Mouse (Mus musculus): ENCODE measurements around the gene Mterf1a. TPM values are rescaled to one million over a fixed set of nuclear protein-coding genes. Genes with fewer than 3 reads are reported as not detected.
A peak's percentile ranks its signal among the peaks of the same experiment; 100 is the strongest.
"Not testable (repeated sequence)": the region's sequence is repeated elsewhere in the genome, so short reads cannot be mapped to it uniquely, and the experiment has no call there.

The Mterf1a gene
- 1 to 10 TPM; 2.4 to 3.7 TPM for total RNA-seq (2021)
- polyA plus RNA-seq (2012; rRNA removed): 0.70 and 1.5 TPM in 2 replicates
- long read RNA-seq, transcript Mterf1a-201 (2 exons, 1,376 nt): major isoform, 7 of 10 reads
- long read RNA-seq, partial matches to known transcripts: 3 of 10 reads
- long read RNA-seq, other reads (novel, unspliced or antisense): 0 of 10 reads

DNA sequence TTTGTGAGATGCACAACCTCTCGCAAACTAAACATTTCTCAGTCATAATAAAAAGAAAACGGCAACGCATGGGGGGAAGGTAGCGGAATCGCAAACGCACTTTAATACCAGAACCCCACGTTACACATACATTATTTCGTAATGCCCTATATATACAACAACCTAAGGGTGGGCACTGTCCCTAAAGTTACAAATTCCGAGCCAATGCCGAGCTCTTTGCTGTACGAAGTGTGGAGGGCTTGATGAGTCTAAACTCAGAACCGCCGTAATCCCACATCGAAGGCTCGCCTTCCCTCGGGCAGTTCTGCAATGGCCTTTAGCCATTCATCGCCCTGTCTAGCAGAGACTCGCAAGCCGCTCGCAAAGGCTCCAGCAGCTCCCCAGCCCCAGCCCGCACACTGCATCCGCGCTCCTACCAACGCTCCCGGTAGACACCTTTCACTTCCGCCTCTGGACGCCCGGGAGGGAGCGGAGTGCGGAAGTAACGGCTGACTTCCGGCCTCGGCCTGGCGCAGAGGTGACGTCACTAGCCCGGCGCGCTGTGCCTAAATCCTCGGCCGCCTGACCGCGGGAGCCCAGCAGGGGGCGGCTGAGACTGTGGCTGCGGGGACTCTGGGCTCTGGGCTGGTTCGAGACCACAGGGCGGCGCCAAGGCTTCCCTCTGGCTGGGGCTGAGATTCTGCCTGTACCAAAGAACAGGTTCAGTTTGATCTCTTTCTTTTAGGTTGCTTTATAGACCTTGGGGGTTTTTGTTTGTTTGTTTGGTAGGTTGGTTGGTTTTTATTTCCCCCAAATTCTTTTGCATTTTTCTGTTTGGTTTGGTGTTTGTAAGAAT lies at the start of gene Mterf1a:
Gene Mterf1a (minus strand): TSS at position 475 of the 835 bp plus-strand sequence.
- not testable (repeated sequence) for H3K4me1 ChIP-seq (ENCODE audit: control insufficient read depth, insufficient read depth, low read length); H3K27ac ChIP-seq; H3K27me3 ChIP-seq (ENCODE audit: control insufficient read depth, insufficient read depth, low read length); H3K9ac ChIP-seq (ENCODE audit: low read depth, low read length); H3K36me3 ChIP-seq (ENCODE audit: control insufficient read depth, insufficient read depth, low read length); H3K79me2 ChIP-seq (replicated peaks; ENCODE audit: control insufficient read depth, insufficient read depth, low read length)
- H3K4me3 ChIP-seq: peak within 1 kb of the TSS; percentile 41
- peak; percentile 42 to 48 for DNase-seq
- peak; percentile 39 for TF ChIP-seq CTCF (IDR thresholded peaks at IDR 0.05)
- intact Hi-C loops (cut with DNase I): loop anchor here (5.0 kb wide), 1 partner anchor 209 kb away; the partner anchor contains the start of gene Cyp51
- 2% methylated on average over 11 of the region's 47 CpGs for WGBS

DNA sequence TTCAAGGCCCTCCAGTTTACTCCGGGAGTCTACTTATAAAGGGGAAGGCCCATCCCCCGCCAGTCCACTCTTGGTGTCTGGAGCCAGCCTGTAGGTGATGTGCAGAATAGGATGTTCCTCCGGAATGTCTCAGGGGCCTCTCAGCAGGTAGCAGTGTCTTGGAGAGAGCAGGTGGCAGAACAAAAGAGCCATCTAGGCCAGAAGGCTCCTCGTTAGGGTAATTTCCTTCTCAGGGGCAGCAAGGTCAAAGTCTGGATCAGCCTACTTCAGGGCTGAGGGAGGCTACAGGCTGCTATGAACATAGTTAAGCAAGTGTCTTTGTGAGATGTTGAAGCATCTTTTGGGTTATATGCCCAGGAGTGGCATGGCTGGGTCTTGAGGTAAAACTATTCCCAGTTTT lies 49.4 kb upstream of the Mterf1a start:
- H3K4me1 ChIP-seq (ENCODE audit: control insufficient read depth, insufficient read depth, low read length): not testable (repeated sequence)

DNA sequence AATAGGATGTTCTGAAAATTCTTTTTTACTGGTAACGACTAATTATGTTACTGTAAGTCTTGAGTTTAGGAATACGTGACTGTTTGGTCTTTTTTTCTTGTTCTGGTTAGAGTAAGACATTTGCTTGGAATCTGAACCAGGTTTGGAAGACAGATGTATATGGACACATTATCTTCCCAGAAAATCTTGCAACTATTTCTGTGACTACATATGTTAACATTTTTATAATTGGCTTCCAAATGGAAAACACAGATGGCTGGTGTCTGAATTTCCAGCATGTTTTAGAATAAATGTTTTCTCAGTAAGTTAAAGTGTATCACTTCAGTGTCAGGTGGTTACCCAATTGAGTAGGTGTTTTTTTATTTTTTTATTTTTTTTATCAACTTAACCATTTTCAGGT lies 47.5 kb upstream of the Mterf1a start:
- 92% methylated on average over 2 of the region's 2 CpGs for WGBS

More for the DNA sequence above, 49.4 kb upstream of the Mterf1a start:
- 83% methylated on average over 4 of the region's 4 CpGs for WGBS
- H3K36me3 ChIP-seq (ENCODE audit: control insufficient read depth, insufficient read depth, low read length); H3K79me2 ChIP-seq (replicated peaks; ENCODE audit: control insufficient read depth, insufficient read depth, low read length); H3K27ac ChIP-seq; H3K27me3 ChIP-seq (ENCODE audit: control insufficient read depth, insufficient read depth, low read length); H3K9ac ChIP-seq (ENCODE audit: low read depth, low read length); DNase-seq; intact Hi-C loops (cut with DNase I); H3K4me3 ChIP-seq: not testable (repeated sequence)

DNA sequence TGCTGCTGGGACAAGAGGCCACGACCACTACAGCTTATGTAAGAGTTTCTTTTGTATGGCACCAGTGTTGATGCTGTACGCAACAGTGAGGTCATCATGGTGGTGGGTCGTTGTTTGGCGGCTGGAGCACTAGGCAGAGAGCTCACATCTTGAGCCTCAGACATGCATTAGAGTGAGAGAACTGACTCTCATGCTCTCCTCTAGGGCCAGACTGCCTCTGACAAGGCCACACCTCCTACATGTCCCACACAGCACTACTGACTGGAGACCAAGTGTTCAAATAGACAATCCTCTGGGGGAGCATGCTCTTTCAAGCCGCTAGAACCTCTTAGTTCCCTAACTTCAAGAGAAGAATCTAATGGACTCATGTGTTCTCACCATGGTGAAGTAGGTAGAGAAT lies 45.6 kb upstream of the Mterf1a start:
- Histone ChIP-seq H3K4me1 (ENCODE audit: control insufficient read depth, insufficient read depth, low read length) (peaks cover 3% of the 10 kb centered on the region), H3K4me3 (no peak overlapping the region), H3K27ac (no peak overlapping the region), H3K9ac (ENCODE audit: low read depth, low read length) (no peak overlapping the region), H3K36me3 (ENCODE audit: control insufficient read depth, insufficient read depth, low read length) (0 out of 2 replicates have a peak, but pooled peaks cover 1% of the 10 kb centered on the region), H3K27me3 (ENCODE audit: control insufficient read depth, insufficient read depth, low read length) (no peaks in the 10 kb centered on the region), H3K79me2 (replicated peaks; ENCODE audit: control insufficient read depth, insufficient read depth, low read length) (peaks cover 12% of the 10 kb centered on the region)
- intact Hi-C loops (cut with DNase I): no loop called here
- no peak for DNase-seq
- no peak for TF ChIP-seq EP300 (IDR thresholded peaks at IDR 0.05; ENCODE audit: insufficient read depth, low read depth, low read length)
- TF ChIP-seq POLR2A (IDR thresholded peaks at IDR 0.05; ENCODE audit: insufficient read depth, low read depth, low read length): no peak
- no peak for TF ChIP-seq CTCF (IDR thresholded peaks at IDR 0.05)
- WGBS: 94% methylated on average over 5 of the region's 5 CpGs

More for the DNA sequence above, 47.5 kb upstream of the Mterf1a start:
- Histone ChIP-seq H3K27ac (no peak overlapping the region), H3K4me3 (no peak overlapping the region), H3K9ac (ENCODE audit: low read depth, low read length) (no peak overlapping the region), H3K79me2 (replicated peaks; ENCODE audit: control insufficient read depth, insufficient read depth, low read length) (peaks cover 12% of the 10 kb centered on the region), H3K36me3 (ENCODE audit: control insufficient read depth, insufficient read depth, low read length) (no peaks in the 10 kb centered on the region), H3K27me3 (ENCODE audit: control insufficient read depth, insufficient read depth, low read length) (no peaks in the 10 kb centered on the region), H3K4me1 (ENCODE audit: control insufficient read depth, insufficient read depth, low read length) (peaks cover 1% of the 10 kb centered on the region; the same call in 1 of the 2 replicates)
- intact Hi-C loops (cut with DNase I): no loop called here
- no peak for DNase-seq
- TF ChIP-seq POLR2A (IDR thresholded peaks at IDR 0.05; ENCODE audit: insufficient read depth, low read depth, low read length) (no peak), CTCF (IDR thresholded peaks at IDR 0.05) (no peak), EP300 (IDR thresholded peaks at IDR 0.05; ENCODE audit: insufficient read depth, low read depth, low read length) (no peak)

DNA sequence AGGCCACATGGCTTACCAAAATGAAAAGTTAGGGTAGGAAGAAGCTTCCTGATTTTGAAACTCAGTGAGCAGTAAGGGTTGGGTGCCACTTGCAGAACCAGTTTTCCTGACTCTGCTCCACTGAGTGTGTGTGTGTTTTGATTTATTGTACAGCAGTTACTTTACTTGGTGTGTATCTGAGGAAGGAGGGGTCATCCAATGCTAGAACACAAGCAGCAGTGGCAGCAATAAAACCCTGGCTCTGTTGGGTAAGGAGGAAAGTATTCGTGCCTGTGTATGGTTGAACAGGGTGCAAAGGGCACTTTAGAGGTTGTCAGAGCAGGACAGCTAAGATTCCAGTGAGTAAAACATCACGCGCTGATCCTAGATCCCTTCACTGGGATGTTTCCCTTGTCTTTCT lies 45.2 kb upstream of the Mterf1a start:
- 93% methylated on average over 3 of the region's 3 CpGs for WGBS
- TF ChIP-seq EP300 (IDR thresholded peaks at IDR 0.05; ENCODE audit: insufficient read depth, low read depth, low read length): no peak
- no peak for TF ChIP-seq POLR2A (IDR thresholded peaks at IDR 0.05; ENCODE audit: insufficient read depth, low read depth, low read length)
- no peak for TF ChIP-seq CTCF (IDR thresholded peaks at IDR 0.05)
- intact Hi-C loops (cut with DNase I): no loop called here

More for the DNA sequence above, 45.2 kb upstream of the Mterf1a start:
- no peak overlapping the region for H3K4me3 ChIP-seq
- DNase-seq: no peak
- no peak overlapping the region for H3K27ac ChIP-seq
- H3K9ac ChIP-seq (ENCODE audit: low read depth, low read length): no peak overlapping the region
- H3K79me2 ChIP-seq (replicated peaks; ENCODE audit: control insufficient read depth, insufficient read depth, low read length): peaks cover 14% of the 10 kb centered on the region
- peaks cover 3% of the 10 kb centered on the region for H3K4me1 ChIP-seq (ENCODE audit: control insufficient read depth, insufficient read depth, low read length)
- H3K27me3 ChIP-seq (ENCODE audit: control insufficient read depth, insufficient read depth, low read length): no peaks in the 10 kb centered on the region
- H3K36me3 ChIP-seq (ENCODE audit: control insufficient read depth, insufficient read depth, low read length): 0 out of 2 replicates have a peak, but pooled peaks cover 1% of the 10 kb centered on the region

All from heart, adult 2 months (tissue).